Mouse (Mus musculus) embryonic stem cell, embryonic (primary cell): ENCODE measurements around the gene Clca2.

Experiments used
- CTCF ChIA-PET, 4 experiments: fragments of 300-600 bp in 2 of 4; fragments of 350-600 bp in 2 of 4; sonication (Branson Sonifier 250); formaldehyde crosslinking; loops; one replicate each; lab custom pipeline; 2022; ENCODE audit warnings: inconsistent platforms in 2 of 4; lab: Charles Lee
- POLR2A ChIA-PET, 4 experiments: fragments of 300-600 bp in 2 of 4; fragments of 350-600 bp in 2 of 4; sonication (Branson Sonifier 250); formaldehyde crosslinking; loops; one replicate each; lab custom pipeline; 2022; ENCODE audit warnings: antibody characterized with exemption in 4 of 4, inconsistent platforms in 1 of 4; lab: Charles Lee

The Clca2 gene

DNA sequence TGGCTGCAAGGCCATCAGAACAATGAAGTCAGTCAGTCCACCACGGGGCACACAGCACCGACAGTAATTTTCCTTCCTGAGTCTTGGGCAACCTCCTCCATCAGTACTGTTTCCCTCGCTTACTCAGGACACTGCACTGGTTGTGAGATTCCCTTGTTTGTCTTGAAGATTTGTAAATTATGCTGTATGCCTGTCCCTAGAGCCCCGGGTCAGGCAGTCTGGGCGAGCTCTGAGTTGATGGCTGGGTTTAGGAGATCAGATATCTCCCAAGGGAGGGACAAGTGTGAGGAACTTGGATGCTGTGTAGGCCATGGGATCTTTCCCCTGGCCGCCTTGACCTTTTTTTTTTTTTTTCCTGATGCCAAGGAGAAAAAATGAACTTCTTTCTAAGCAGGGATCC is at the start of gene Clca2:
Clca2 (minus strand) TSS at position 153 of the 400 bp plus-strand sequence.
- CTCF ChIA-PET: no interaction called here
- POLR2A ChIA-PET: interaction anchor here in 2 of 4 experiments (0.7 to 1.5 kb wide), 3 partner anchors 19 to 35 kb away, joined by 3 to 7 read pairs (median 4); partner anchors contain the start of gene Odf2l (in 2 of the 2)

DNA sequence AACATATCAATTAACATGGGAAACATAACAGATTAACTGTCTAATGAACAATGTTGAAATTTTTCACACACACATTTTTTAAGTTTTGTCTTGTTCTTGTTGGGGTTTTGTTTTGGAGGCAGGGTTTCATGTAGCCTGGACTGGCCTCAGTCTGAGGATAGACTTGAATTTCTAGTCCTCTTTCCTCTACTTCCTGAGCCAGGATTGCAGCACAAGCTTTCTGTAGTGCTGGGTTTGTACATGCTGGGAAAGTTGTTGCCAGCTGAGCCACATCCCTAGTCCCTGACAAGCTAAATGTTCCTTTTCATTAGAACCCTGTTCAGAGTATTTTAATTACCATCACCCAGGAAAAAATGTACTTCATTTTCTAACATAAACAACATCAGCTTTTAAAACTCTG is 48.7 kb upstream of the Clca2 start:
- CTCF ChIA-PET: interaction anchor here in 1 of 4 experiments (0.6 kb wide), 1 partner anchor 346 kb away, joined by 3 read pairs; no protein-coding TSS in a partner anchor

DNA sequence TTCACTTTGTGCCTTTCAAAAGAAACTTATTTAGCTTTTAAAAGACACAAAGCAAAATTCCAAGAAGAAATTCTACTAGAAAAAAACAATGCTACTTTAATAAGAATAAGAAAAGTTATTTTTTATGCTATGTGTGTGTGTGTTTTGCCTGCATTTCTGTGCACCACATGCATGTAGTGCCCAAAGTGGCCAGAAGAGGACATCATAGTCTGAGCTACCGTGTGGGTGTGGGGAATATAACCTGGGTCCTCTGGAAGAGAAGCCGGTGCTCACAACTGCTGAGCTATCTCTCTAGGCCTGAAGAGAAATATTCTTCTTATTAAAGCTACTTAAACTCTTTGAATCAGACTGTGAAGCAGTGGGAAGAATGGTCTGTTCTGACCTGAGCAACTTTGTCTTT is 48.2 kb upstream of the Clca2 start:
- ChIA-PET POLR2A (no interaction called here), CTCF (interaction anchor here in 2 of 4 experiments (0.6 to 1.6 kb wide), 2 partner anchors 22 to 346 kb away, joined by 3 to 4 read pairs; no protein-coding TSS in a partner anchor)

More for the DNA sequence above, 48.7 kb upstream of the Clca2 start:
- POLR2A ChIA-PET: no interaction called here

DNA sequence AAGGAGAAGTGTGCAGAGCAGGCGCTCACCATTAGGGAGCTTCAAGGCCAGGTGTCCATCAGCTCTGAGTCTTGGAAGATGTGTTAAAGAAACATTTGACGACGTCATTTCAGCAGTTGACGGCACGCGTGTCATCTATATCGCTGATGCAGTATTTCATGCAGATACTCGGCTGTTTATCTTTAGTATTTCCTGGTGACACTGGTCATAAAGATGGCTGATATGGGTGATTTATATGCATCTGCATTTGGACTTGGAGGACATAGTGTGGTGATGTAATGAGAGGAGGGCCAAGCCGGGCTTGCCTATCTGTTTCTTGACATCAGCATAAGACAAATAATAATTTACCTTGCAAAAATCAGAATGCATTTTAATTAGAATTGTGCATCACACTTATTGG is 47.6 kb upstream of the Clca2 start:
- ChIA-PET POLR2A (no interaction called here), CTCF (interaction anchor here in 1 of 4 experiments (1.6 kb wide), 1 partner anchor 23 kb away, joined by 4 read pairs; no protein-coding TSS in a partner anchor)

DNA sequence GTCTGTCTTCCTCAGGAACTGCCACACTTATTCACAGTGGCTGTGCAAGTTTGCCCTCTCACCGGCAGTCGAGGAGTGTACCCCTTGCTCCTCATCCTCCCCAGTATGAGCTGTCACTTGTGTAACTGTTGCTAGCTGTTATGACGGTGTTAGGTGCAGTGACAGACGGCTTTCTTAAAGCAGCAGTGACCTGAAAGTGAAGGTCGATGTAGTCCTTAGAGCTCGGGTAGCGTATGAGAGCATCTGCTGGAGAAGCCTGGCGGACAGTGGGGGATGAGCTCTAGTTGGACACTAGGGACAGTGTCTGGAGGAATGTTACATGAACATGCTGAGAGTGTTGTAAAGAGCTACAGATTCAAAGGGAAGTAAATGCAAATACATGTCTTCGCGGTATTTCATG is 44.6 kb upstream of the Clca2 start:
- CTCF ChIA-PET: no interaction called here
- POLR2A ChIA-PET: interaction anchor here in 1 of 4 experiments (1.2 kb wide), 1 partner anchor 11 kb away, joined by 3 read pairs; no protein-coding TSS in a partner anchor

DNA sequence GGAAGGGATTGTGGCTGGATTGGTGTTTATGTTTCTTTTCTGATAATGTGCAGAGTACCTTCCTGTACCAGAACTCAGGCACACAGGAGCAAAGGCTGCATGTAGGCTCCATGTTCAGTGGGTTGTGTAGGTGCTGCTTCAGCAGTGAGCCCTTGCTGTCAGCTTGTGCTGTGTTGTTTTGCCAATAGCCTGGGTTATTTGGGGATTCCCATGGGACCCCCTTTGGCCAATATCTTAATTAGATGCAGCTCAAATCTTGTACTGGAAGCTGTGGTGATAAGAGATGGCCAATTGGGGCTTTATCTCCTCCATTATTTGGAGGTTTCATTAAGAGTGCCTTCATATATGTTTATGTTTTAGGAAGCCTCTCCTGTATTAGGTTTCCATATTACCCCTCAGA is 43.7 kb upstream of the Clca2 start:
- ChIA-PET POLR2A (no interaction called here), CTCF (no interaction called here)

DNA sequence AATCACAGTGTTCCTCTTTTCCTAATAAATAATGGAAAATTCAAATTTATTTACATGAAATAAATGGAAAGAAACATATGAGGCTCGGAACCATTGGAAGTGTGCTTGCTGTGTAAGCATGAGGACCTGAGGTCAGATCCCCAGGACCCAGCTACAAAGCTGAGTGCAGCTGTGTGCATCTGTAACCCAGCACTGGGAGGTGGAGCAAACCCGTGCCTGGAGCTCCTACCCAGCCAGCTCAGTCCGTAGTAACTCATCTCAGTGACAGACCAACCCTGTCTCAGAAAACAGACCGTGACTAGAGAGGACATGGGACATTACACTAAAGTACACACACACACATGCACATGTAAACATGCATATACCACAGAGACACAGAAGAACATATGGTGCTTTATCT is 41.0 kb upstream of the Clca2 start:
- CTCF ChIA-PET: no interaction called here
- POLR2A ChIA-PET: no interaction called here

DNA sequence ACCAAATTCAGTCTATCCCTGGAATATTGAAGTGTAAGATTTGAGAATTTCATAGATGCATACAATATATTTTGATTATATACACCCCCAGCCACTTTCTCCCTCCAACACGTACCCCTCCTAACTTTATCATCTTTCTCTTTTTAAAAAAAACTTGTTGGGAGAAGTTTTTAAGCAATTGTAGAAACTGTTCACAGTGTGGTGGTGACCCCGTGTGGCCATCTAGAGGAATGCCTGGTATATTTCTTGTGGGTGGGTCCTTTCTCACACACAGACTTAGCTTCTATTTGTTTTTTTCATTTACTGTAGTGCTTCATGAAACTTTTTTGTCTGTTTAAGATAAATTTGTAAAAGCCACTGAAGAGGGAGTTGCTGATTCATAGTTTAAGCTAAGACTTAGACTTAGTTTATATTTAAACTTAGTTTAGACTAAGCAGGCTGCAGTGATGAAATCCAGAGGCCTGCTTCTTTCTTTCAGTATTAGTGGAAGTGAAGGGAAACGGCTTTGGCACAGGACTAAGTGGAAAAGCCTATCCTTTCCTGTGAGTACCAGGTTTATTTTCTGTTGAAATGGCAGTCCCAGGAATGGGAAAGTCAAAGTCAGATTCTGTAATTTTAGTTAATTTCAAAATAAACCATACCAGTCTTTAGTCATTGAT is 32.1 kb upstream of the Clca2 start:
- ChIA-PET POLR2A (no interaction called here), CTCF (interaction anchor here in 1 of 4 experiments (0.7 to 1.0 kb wide), 2 partner anchors 13 to 306 kb away, joined by 3 to 6 read pairs; partner anchors contain the start of gene Odf2l)

DNA sequence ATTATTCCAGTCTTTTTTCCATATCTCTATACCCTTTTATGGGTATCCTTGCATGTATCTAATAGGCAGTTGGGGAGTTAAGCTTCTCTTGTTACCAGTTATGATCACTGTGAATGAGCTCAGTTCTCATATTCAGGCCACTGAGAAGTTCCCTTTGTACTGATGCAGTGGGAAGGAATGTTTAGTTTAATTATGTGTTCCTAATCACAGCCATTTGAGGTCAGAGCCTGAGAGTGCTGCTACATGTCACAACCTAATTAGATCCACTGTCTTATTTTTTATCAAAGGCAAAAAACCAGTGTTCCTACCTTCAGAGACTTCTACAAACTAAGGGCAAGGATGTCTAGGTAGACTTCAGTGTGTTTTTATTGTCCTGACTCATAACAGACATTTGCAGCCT is 30.1 kb upstream of the Clca2 start:
- CTCF ChIA-PET: interaction anchor here in 2 of 4 experiments (0.5 to 0.9 kb wide), 3 partner anchors 107 to 409 kb away, joined by 3 read pairs; no protein-coding TSS in a partner anchor

DNA sequence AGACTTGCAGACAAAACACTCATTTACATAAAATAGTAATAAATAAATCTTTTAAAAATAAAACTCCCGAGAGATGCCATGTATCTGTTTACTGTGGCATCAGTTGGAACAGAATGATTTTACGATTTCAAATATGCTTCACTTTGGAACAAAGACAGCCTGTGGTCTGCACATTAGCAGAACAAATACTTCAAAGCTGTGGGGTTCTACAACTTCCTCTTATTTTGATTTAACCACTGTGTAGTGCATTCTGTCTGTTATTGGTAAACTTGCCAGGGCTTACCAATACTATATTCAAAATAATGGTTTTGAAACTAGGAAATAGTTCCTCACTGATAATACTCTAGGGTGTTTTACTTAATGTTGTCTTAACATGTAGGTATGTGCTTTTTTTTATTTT is 27.4 kb upstream of the Clca2 start:
- ChIA-PET CTCF (no interaction called here), POLR2A (no interaction called here)

More for the DNA sequence above, 30.1 kb upstream of the Clca2 start:
- POLR2A ChIA-PET: interaction anchor here in 1 of 4 experiments (1.5 kb wide), 1 partner anchor 11 kb away, joined by 6 read pairs; the partner anchor contains the start of gene Odf2l

DNA sequence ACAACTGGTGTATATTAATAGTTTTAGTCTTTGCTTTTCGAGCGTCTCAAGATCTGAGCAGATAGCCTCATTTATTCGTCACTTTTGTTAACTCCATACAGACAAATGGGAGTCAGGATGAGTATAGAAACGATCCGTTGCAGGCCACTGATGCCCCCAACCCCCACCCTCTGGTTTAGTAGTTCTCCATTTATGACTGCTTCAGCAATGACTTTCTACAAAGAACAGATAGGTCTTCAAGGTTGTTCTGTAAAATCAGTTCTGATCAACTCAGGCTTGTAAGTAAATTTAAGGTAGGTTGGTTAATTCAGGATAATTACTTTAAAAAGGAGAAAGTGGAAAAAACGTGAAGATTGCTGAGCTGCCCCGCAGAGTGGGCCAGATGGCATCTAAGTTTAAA is 20.2 kb upstream of the Clca2 start:
- ChIA-PET CTCF (interaction anchor here in 2 of 4 experiments (0.8 to 1.7 kb wide), 3 partner anchors 12 to 294 kb away, joined by 3 to 4 read pairs (median 3); no protein-coding TSS in a partner anchor), POLR2A (interaction anchor here in 2 of 4 experiments (0.7 to 2.0 kb wide), 7 partner anchors 10 to 400 kb away, joined by 3 to 7 read pairs (median 3); no protein-coding TSS in a partner anchor)

DNA sequence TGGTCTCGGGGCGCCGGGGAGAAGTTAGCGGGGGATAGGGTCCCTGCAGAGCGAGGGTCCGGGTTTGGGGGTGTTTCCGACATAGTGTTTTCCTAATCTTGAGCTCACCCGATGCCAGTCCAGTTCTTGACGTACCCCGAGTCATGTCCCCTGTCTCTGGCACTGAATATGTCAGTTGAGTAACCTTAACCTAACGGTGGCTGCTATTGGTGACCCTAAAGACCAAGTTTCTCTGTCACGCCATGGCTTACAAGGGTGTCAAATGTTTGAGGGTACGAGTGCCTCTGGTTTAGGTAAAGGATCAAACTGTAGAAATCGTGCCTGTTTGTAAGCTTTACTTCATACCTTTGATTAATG is 19.7 kb upstream of the Clca2 start:
- CTCF ChIA-PET: interaction anchor here in 2 of 4 experiments (0.8 to 1.7 kb wide), 5 partner anchors 12 to 381 kb away, joined by 3 to 4 read pairs (median 3); no protein-coding TSS in a partner anchor
- POLR2A ChIA-PET: interaction anchor here in 3 of 4 experiments (0.6 to 2.0 kb wide), 25 partner anchors 11 to 921 kb away, joined by 3 to 7 read pairs (median 3); partner anchors contain the start of genes Hs2st1 (in 2 of the 3), Selenof (in 2 of the 3) and Clca4b (in 1 of the 3)

DNA sequence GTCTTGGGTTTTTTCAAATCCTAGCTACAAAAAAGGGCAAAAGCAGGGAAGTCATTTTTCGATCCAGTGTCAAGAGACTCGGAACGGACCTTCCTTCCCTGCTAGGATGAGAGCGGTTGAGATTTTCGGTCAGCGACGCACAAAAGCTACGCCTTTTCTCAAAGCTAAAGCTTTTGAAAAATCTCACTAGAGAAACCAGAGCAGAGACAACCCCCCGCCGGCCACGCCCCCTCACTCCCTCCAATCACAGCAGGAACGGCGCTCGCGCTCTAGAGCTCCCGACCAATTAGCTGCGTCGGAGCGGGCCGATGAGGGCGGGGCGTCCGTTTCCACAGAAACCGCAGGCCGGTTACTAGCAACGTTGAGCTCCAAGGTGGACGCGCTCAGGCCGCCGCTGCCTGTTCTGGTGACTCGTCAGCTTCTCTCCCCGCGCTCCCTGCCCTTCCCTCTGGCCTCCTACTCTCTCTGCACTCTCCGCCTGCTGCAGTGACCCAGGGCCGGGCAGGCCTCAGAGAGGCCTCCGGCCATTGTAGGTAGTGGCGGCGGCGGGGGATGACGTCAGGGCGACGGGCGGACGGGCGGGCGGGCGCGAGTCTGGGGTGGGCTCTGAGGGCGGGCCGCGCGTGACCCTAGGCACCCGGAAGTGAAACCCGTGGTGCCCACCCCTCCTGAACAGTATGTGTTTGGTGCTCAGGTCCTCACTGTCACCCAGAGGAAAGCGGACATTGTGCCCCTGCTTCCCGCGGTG is 19.2 kb upstream of the Clca2 start, which contains the start of gene Odf2l:
Odf2l (plus strand) TSS at position 335 of the 748 bp plus-strand sequence.
- ChIA-PET POLR2A (interaction anchor here (0.6 to 2.0 kb wide), 38 partner anchors 10 to 920 kb away, joined by 3 to 7 read pairs (median 3); partner anchors contain the start of genes Hs2st1 (in 2 of the 4), Selenof (in 2 of the 4) and Clca4b (in 1 of the 4)), CTCF (interaction anchor here in 3 of 4 experiments (0.7 to 1.7 kb wide), 6 partner anchors 13 to 423 kb away, joined by 3 to 4 read pairs (median 3); no protein-coding TSS in a partner anchor)

DNA sequence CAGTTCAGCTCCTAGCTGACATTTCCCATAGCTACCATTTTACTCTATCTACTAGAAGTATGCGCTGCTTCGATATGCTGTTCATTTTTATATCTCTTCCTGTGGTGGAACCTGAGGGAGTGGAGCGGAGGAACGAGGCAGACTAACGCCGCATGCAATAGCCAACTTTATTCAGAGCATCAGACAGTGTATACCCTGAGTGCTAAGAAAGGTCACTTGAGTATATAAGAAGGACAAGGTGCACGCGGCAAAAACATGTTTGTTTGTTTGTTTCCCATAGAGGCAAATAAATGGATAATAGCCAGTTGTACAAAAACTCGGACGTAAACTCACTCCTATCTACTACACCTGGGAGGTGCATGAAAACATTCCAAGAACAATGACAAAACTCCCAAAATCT is 18.4 kb upstream of the Clca2 start:
- ChIA-PET POLR2A (interaction anchor here (0.6 to 2.0 kb wide), 15 partner anchors 10 to 705 kb away, joined by 3 to 7 read pairs (median 4); no protein-coding TSS in a partner anchor), CTCF (interaction anchor here in 1 of 4 experiments (1.7 kb wide), 1 partner anchor 292 kb away, joined by 4 read pairs; no protein-coding TSS in a partner anchor)

DNA sequence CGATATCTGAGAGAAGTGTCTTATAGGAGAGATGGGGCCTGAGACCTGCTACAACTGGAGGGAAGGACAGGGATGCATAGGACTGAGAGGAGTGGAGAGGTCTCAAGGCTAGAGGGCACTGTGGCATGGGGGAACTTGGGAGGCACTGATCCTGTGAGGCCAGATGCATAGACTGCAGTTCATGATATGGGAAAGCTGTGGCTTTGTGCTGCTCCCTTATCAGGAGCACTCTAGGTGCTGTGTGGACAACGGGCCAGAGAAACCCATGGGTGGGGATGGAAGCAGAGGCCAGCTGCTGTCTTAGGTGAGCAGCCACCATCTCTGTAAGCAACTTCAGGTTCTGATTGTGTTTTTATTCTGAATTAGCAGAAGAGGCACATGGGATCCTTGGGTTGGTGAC is 15.9 kb upstream of the Clca2 start:
- POLR2A ChIA-PET: no interaction called here

DNA sequence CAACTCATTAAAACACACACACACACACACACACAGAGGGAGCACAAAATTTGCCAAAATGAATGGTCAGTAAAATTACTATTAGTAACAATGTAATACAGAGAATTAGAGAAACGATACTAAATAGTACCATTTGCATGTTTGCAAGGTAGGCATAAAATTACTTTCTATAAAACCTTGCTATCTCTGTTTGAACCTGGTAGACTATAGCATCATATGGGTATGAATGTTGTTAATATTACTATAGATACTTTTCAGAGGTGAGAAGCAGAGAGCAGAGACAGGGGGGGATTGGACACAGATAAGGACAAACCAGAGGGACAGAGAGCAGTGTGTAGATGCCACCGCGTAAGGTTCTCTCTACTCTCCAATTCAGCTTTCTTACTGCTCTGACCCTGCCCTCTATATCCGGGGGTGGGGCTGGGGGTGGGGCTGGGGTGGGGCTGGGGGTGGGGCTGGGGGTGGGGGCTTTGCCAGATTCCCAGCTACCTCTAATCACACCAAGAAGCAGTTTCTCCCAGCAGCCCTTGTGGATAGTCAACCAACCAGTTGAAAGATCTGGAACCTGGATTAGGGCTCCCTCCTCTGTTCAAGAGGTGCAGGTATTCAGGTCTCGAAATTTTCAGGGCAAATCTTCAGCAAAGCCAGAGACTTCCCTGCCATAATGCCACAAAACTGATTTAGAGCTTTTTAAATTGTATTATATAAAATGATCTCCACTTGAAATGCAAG is 6.7 kb upstream of the Clca2 start:
- CTCF ChIA-PET: no interaction called here
- POLR2A ChIA-PET: interaction anchor here in 1 of 4 experiments (1.0 kb wide), 1 partner anchor 12 kb away, joined by 3 read pairs; the partner anchor contains the start of gene Odf2l

More for the DNA sequence above, 15.9 kb upstream of the Clca2 start:
- CTCF ChIA-PET: no interaction called here

DNA sequence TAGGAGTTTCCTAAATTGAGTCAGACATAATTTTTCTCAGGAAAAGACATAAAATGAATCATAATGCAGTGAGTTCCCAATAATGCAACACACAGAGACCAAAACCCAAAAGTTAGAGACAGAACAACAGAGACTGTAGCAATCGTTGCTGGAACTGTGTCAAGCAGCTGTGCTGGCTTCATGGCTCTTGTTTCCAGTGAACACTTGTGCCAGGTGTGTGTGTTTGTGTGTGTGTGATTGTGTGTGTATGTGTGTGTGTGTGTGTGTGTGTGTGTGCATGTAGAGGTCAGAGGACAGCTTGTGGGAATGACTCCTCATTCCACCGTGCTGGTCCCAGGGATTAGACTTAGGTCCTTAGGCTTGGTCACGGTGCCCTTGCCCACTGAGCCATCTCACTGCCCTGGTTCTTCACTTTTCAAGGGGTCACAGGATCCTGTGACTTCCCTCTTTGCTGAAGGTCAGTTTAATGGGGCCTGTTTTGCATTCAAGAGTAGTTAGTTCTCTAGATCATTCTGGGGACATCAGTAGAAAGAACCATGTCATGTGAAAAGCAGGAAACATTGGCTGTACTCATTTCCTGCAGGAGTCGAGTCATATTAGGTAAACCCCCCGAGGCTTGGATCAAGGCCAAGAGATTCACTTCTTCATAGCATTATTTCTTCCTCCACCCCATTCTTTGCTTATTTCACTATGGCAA is 6.0 kb upstream of the Clca2 start:
- POLR2A ChIA-PET: no interaction called here
- CTCF ChIA-PET: no interaction called here
